Mouse (Mus musculus): ENCODE data around the gene Themis2. TPM values are rescaled to one million over a fixed set of nuclear protein-coding genes. Genes with fewer than 3 reads are reported as not detected.
"Not testable (repeated sequence)": the region's sequence is repeated elsewhere in the genome, so short reads cannot be mapped to it uniquely, and the experiment has no call there.

The Themis2 gene
- polyA plus RNA-seq, 1 experiment from 2014 or later, result 1.8 TPM

GRCm38 (mm10) chr4:132748778-132749177 lies 47.4 kb downstream of the Themis2 start:
- no peak overlapping the region for H3K4me2 ChIP-seq (ENCODE audit: low read depth, low read length)
- no peaks in the 10 kb centered on the region for H3K9me3 ChIP-seq (replicated peaks; ENCODE audit: control insufficient read depth, low read length)
- H3K36me3 ChIP-seq (ENCODE audit: control insufficient read depth, insufficient read depth, low read length), result no peaks in the 10 kb centered on the region
- no peaks in the 10 kb centered on the region for H3K27me3 ChIP-seq (ENCODE audit: control insufficient read depth, insufficient read depth, low read length)
- no peak overlapping the region for H3K27ac ChIP-seq (ENCODE audit: low read length)
- H3K4me3 ChIP-seq (replicated peaks; ENCODE audit: low read length), result no peak overlapping the region
- H3K9ac ChIP-seq (ENCODE audit: low read length), result no peak overlapping the region
- WGBS, result 92% methylated on average over 4 of the region's 4 CpGs
- ATAC-seq (ENCODE audit: insufficient read depth, low FRiP score), result no peak
- H3K4me1 ChIP-seq (ENCODE audit: control insufficient read depth, insufficient read depth, low read length), result no peaks in the 10 kb centered on the region

- 42% methylated on average over 9 of the region's 9 CpGs for WGBS
- H3K9ac ChIP-seq (ENCODE audit: low read length), result no peak overlapping the region
- peak overlapping the region; percentile 46; the same call in 1 of the 2 replicates for H3K27ac ChIP-seq (ENCODE audit: low read length)
- peak overlapping the region; percentile 10; the same call in 1 of the 2 replicates for H3K4me3 ChIP-seq (replicated peaks; ENCODE audit: low read length)
- H3K4me2 ChIP-seq (ENCODE audit: low read depth, low read length), result peak overlapping the region; percentile 35; the same call in 1 of the 2 replicates
- H3K36me3 ChIP-seq (ENCODE audit: control insufficient read depth, insufficient read depth, low read length), result no peaks in the 10 kb centered on the region
- ATAC-seq (ENCODE audit: insufficient read depth, low FRiP score), result peak; percentile 72; the same call in 1 of the 2 replicates
- no peaks in the 10 kb centered on the region for H3K27me3 ChIP-seq (ENCODE audit: control insufficient read depth, insufficient read depth, low read length)
- H3K9me3 ChIP-seq (replicated peaks; ENCODE audit: control insufficient read depth, low read length), result no peaks in the 10 kb centered on the region
- H3K4me1 ChIP-seq (ENCODE audit: control insufficient read depth, insufficient read depth, low read length), result no peaks in the 10 kb centered on the region
Observed at GRCm38 (mm10) chr4:132747664-132748259, 48.4 kb downstream of the Themis2 start.

- Histone ChIP-seq H3K9me3 (replicated peaks; ENCODE audit: control insufficient read depth, low read length) (no peaks in the 10 kb centered on the region), H3K27ac (ENCODE audit: low read length) (peak overlapping the region; percentile 46; the same call in 1 of the 2 replicates), H3K4me3 (replicated peaks; ENCODE audit: low read length) (no peak overlapping the region), H3K4me2 (ENCODE audit: low read depth, low read length) (no peak overlapping the region), H3K4me1 (ENCODE audit: control insufficient read depth, insufficient read depth, low read length) (no peaks in the 10 kb centered on the region), H3K27me3 (ENCODE audit: control insufficient read depth, insufficient read depth, low read length) (no peaks in the 10 kb centered on the region), H3K9ac (ENCODE audit: low read length) (no peak overlapping the region), H3K36me3 (ENCODE audit: control insufficient read depth, insufficient read depth, low read length) (no peaks in the 10 kb centered on the region)
- ATAC-seq (ENCODE audit: insufficient read depth, low FRiP score), result no peak
- 86% methylated on average over 9 of the region's 9 CpGs for WGBS
Observed at GRCm38 (mm10) chr4:132746911-132747517, 49.2 kb downstream of the Themis2 start.

- Histone ChIP-seq H3K4me1 (ENCODE audit: control insufficient read depth, insufficient read depth, low read length) (no peaks in the 10 kb centered on the region), H3K27me3 (ENCODE audit: control insufficient read depth, insufficient read depth, low read length) (no peaks in the 10 kb centered on the region), H3K27ac (ENCODE audit: low read length) (no peak overlapping the region), H3K4me2 (ENCODE audit: low read depth, low read length) (no peak overlapping the region), H3K36me3 (ENCODE audit: control insufficient read depth, insufficient read depth, low read length) (no peaks in the 10 kb centered on the region), H3K9me3 (replicated peaks; ENCODE audit: control insufficient read depth, low read length) (no peaks in the 10 kb centered on the region), H3K4me3 (replicated peaks; ENCODE audit: low read length) (no peak overlapping the region), H3K9ac (ENCODE audit: low read length) (no peak overlapping the region)
- 66% methylated on average over 11 of the region's 11 CpGs for WGBS
- no peak for ATAC-seq (ENCODE audit: insufficient read depth, low FRiP score)
Observed at GRCm38 (mm10) chr4:132743992-132744911, 51.9 kb downstream of the Themis2 start.

GRCm38 (mm10) chr4:132741491-132741890 lies 54.7 kb downstream of the Themis2 start:
- H3K4me2 ChIP-seq (ENCODE audit: low read depth, low read length), result no peak overlapping the region
- no peaks in the 10 kb centered on the region for H3K4me1 ChIP-seq (ENCODE audit: control insufficient read depth, insufficient read depth, low read length)
- H3K9me3 ChIP-seq (replicated peaks; ENCODE audit: control insufficient read depth, low read length), result no peaks in the 10 kb centered on the region
- H3K36me3 ChIP-seq (ENCODE audit: control insufficient read depth, insufficient read depth, low read length), result no peaks in the 10 kb centered on the region
- H3K27ac ChIP-seq (ENCODE audit: low read length), result no peak overlapping the region
- no peak overlapping the region for H3K4me3 ChIP-seq (replicated peaks; ENCODE audit: low read length)
- H3K27me3 ChIP-seq (ENCODE audit: control insufficient read depth, insufficient read depth, low read length), result no peaks in the 10 kb centered on the region
- 86% methylated on average over 7 of the region's 7 CpGs for WGBS
- no peak overlapping the region for H3K9ac ChIP-seq (ENCODE audit: low read length)
- ATAC-seq (ENCODE audit: insufficient read depth, low FRiP score), result no peak

GRCm38 (mm10) chr4:132737154-132737553 lies 59.0 kb downstream of the Themis2 start:
- H3K4me2 ChIP-seq (ENCODE audit: low read depth, low read length); H3K9ac ChIP-seq (ENCODE audit: low read length); H3K4me1 ChIP-seq (ENCODE audit: control insufficient read depth, insufficient read depth, low read length); H3K36me3 ChIP-seq (ENCODE audit: control insufficient read depth, insufficient read depth, low read length); H3K9me3 ChIP-seq (replicated peaks; ENCODE audit: control insufficient read depth, low read length); H3K27me3 ChIP-seq (ENCODE audit: control insufficient read depth, insufficient read depth, low read length); H3K27ac ChIP-seq (ENCODE audit: low read length); ATAC-seq (ENCODE audit: insufficient read depth, low FRiP score); H3K4me3 ChIP-seq (replicated peaks; ENCODE audit: low read length): not testable (repeated sequence)
- WGBS, result 91% methylated on average over 9 of the region's 9 CpGs

- Histone ChIP-seq H3K27ac (ENCODE audit: low read length) (no peak overlapping the region), H3K27me3 (ENCODE audit: control insufficient read depth, insufficient read depth, low read length) (no peaks in the 10 kb centered on the region), H3K4me3 (replicated peaks; ENCODE audit: low read length) (no peak overlapping the region), H3K9me3 (replicated peaks; ENCODE audit: control insufficient read depth, low read length) (no peaks in the 10 kb centered on the region), H3K9ac (ENCODE audit: low read length) (no peak overlapping the region), H3K4me1 (ENCODE audit: control insufficient read depth, insufficient read depth, low read length) (0 out of 2 replicates have a peak, but pooled peaks cover 6% of the 10 kb centered on the region), H3K4me2 (ENCODE audit: low read depth, low read length) (no peak overlapping the region), H3K36me3 (ENCODE audit: control insufficient read depth, insufficient read depth, low read length) (no peaks in the 10 kb centered on the region)
- no peak for ATAC-seq (ENCODE audit: insufficient read depth, low FRiP score)
- WGBS, result 65% methylated on average over 3 of the region's 3 CpGs
Observed at GRCm38 (mm10) chr4:132735894-132736293, 60.3 kb downstream of the Themis2 start.

- Histone ChIP-seq H3K36me3 (ENCODE audit: control insufficient read depth, insufficient read depth, low read length) (no peaks in the 10 kb centered on the region), H3K4me2 (ENCODE audit: low read depth, low read length) (no peak overlapping the region), H3K27ac (ENCODE audit: low read length) (no peak overlapping the region), H3K9ac (ENCODE audit: low read length) (no peak overlapping the region), H3K4me1 (ENCODE audit: control insufficient read depth, insufficient read depth, low read length) (0 out of 2 replicates have a peak, but pooled peaks cover 6% of the 10 kb centered on the region), H3K4me3 (replicated peaks; ENCODE audit: low read length) (no peak overlapping the region), H3K27me3 (ENCODE audit: control insufficient read depth, insufficient read depth, low read length) (no peaks in the 10 kb centered on the region), H3K9me3 (replicated peaks; ENCODE audit: control insufficient read depth, low read length) (no peaks in the 10 kb centered on the region)
- ATAC-seq (ENCODE audit: insufficient read depth, low FRiP score), result no peak
- 74% methylated on average over 2 of the region's 2 CpGs for WGBS
Observed at GRCm38 (mm10) chr4:132735389-132735788, 60.8 kb downstream of the Themis2 start.

- Histone ChIP-seq H3K4me2 (ENCODE audit: low read depth, low read length) (no peak overlapping the region), H3K9ac (ENCODE audit: low read length) (no peak overlapping the region), H3K9me3 (replicated peaks; ENCODE audit: control insufficient read depth, low read length) (no peaks in the 10 kb centered on the region), H3K27me3 (ENCODE audit: control insufficient read depth, insufficient read depth, low read length) (no peaks in the 10 kb centered on the region), H3K4me3 (replicated peaks; ENCODE audit: low read length) (no peak overlapping the region), H3K4me1 (ENCODE audit: control insufficient read depth, insufficient read depth, low read length) (0 out of 2 replicates have a peak, but pooled peaks cover 6% of the 10 kb centered on the region), H3K27ac (ENCODE audit: low read length) (no peak overlapping the region), H3K36me3 (ENCODE audit: control insufficient read depth, insufficient read depth, low read length) (no peaks in the 10 kb centered on the region)
- WGBS, result 90% methylated on average over 2 of the region's 2 CpGs
- no peak for ATAC-seq (ENCODE audit: insufficient read depth, low FRiP score)
Observed at GRCm38 (mm10) chr4:132734766-132735165, 61.4 kb downstream of the Themis2 start.

Measured in stomach, embryonic 16.5 days (tissue).